Mouse (Mus musculus) hindbrain, embryonic 10.5 days (tissue): ENCODE measurements at regions not wholly inside any gene's neighbourhood (a gene's known extent, or its start where the extent isn't known, plus 50 kb on each side); places are given as distances from the start of the nearest gene placed in this dataset.

ENCODE experiments used
- DNase-seq: peaks from one replicate; pipeline ENCODE4 v3.0.0-alpha.2; 2017; ENCODE audit warnings: low spot score
- H3K27ac ChIP-seq: fragments of 300-500 bp; sonication (generic); 2 replicates; pipeline ENCODE4 v1.5.1; 2016; ENCODE audit warnings: mild to moderate bottlenecking, moderate library complexity
- H3K27me3 ChIP-seq: fragments of 300-500 bp; sonication (generic); 2 replicates; pipeline ENCODE4 v1.6.1; 2016; ENCODE audit warnings: mild to moderate bottlenecking; ENCODE audit not compliant: poor library complexity, insufficient read depth, severe bottlenecking
- H3K36me3 ChIP-seq: fragments of 300-500 bp; sonication (generic); 2 replicates; pipeline ENCODE4 v1.6.1; 2016; ENCODE audit warnings: mild to moderate bottlenecking, moderate library complexity
- H3K4me1 ChIP-seq: fragments of 300-500 bp; sonication (generic); replicated peaks from 2 replicates; pipeline ENCODE4 v1.6.1; 2016; ENCODE audit warnings: mild to moderate bottlenecking
- H3K4me3 ChIP-seq: fragments of 300-500 bp; sonication (generic); 2 replicates; pipeline ENCODE4 v1.5.1; 2016; ENCODE audit warnings: mild to moderate bottlenecking, moderate library complexity
- H3K9me3 ChIP-seq: fragments of 300-500 bp; sonication (generic); 2 replicates; pipeline ENCODE4 v1.6.1; 2016; ENCODE audit warnings: mild to moderate bottlenecking, moderate library complexity
- WGBS: fragments of 180-500 bp; shearing (Covaris S2); methylation state at CpG from one replicate; pipeline ENCODE4 v1.1.7; 2016; 5-methylcytosine and 5-hydroxymethylcytosine counted together

GRCm38 (mm10) chr15:102866788-102867187 lies 54.1 kb upstream of the Hoxc13 start:
- Histone ChIP-seq H3K27me3 (0 out of 2 replicates have a peak, but pooled peaks cover 1% of the 10 kb centered on the region), H3K4me3 (no peak overlapping the region), H3K9me3 (no peaks in the 10 kb centered on the region), H3K36me3 (no peaks in the 10 kb centered on the region), H3K27ac (no peak overlapping the region), H3K4me1 (no peaks in the 10 kb centered on the region)
- 88% methylated on average over 3 of the region's 3 CpGs for whole genome bisulfite sequencing
- DNase-seq: no peak
